Mouse (Mus musculus) frontal cortex, postnatal 36 days (tissue): ENCODE measurements at regions not wholly inside any gene's neighbourhood (a gene's known extent, or its start where the extent isn't known, plus 50 kb on each side); places are given as distances from the start of the nearest gene placed in this dataset.

Source experiments
- DNase-seq, 2 experiments: peaks; one replicate each; pipeline ENCODE4 v3.0.0; 2022; ENCODE audit warnings: low spot score in 2 of 2

- no peak for DNase-seq
These were observed 423.3 kb downstream of the Zic3 start for GRCm38 (mm10) chrX:58445624-58446323.

GRCm38 (mm10) chrX:58447605-58448004 lies 425.1 kb downstream of the Zic3 start:
- DNase-seq: no peak

- DNase-seq: no peak
These were observed 439.5 kb upstream of the 4930550L24Rik start for GRCm38 (mm10) chrX:58469683-58470082.

GRCm38 (mm10) chrX:58470986-58471385 lies 438.2 kb upstream of the 4930550L24Rik start:
- DNase-seq: no peak

GRCm38 (mm10) chrX:58490861-58491260 lies 418.3 kb upstream of the 4930550L24Rik start:
- peak in 1 of 2 experiments; percentile 22 for DNase-seq

GRCm38 (mm10) chrX:58503573-58503972 lies 405.6 kb upstream of the 4930550L24Rik start:
- DNase-seq: no peak

- DNase-seq: peak in 1 of 2 experiments; percentile 9
These were observed 394.2 kb upstream of the 4930550L24Rik start for GRCm38 (mm10) chrX:58514925-58515324.
